Mouse (Mus musculus) ES-E14 (cell line): Measurements from ENCODE around the gene N4bp1. TPM values are rescaled to one million over a fixed set of nuclear protein-coding genes. Genes with fewer than 3 reads are reported as not detected.

ENCODE experiments used
- DNase-seq: peaks from one replicate; pipeline ENCODE4 v3.0.0-alpha.2; 2013; ENCODE audit warnings: low read depth, low spot score
- H3K27ac ChIP-seq: 2 replicates; pipeline ENCODE4 v1.5.1; 2012; ENCODE audit warnings: low read depth, mild to moderate bottlenecking, low read length, moderate library complexity, mixed read lengths; ENCODE audit not compliant: poor library complexity, insufficient read depth, severe bottlenecking
- H3K36me3 ChIP-seq: 2 replicates; pipeline ENCODE4 v1.6.1; 2012; ENCODE audit warnings: mild to moderate bottlenecking, low read length, moderate library complexity, mixed read lengths; ENCODE audit not compliant: control insufficient read depth, poor library complexity, insufficient read depth, severe bottlenecking
- H3K4me1 ChIP-seq, 2 experiments: fragments of 150-350 bp in 1 of 2; sonication (generic) in 1 of 2; 2 replicates each; pipeline ENCODE4 v1.6.1; 2012; ENCODE audit warnings: low read length in 2 of 2, mild to moderate bottlenecking in 1 of 2, mixed read lengths in 1 of 2; ENCODE audit not compliant: control insufficient read depth in 2 of 2, insufficient read depth in 2 of 2, poor library complexity in 1 of 2
- H3K4me3 ChIP-seq, 2 experiments: fragments of 150-350 bp in 1 of 2; sonication (generic) in 1 of 2; 2 replicates each; pipeline ENCODE4 v1.5.1; 2012; ENCODE audit warnings: low read length in 2 of 2, low read depth in 1 of 2, mild to moderate bottlenecking in 1 of 2, mixed read lengths in 1 of 2; ENCODE audit not compliant: insufficient read depth in 1 of 2, poor library complexity in 1 of 2, severe bottlenecking in 1 of 2
- H3K9ac ChIP-seq: 2 replicates; pipeline ENCODE4 v1.6.1; 2012; ENCODE audit warnings: low read depth, mild to moderate bottlenecking, low read length, mixed read lengths; ENCODE audit not compliant: poor library complexity, insufficient read depth, severe bottlenecking
- H3K9me3 ChIP-seq: fragments of 150-350 bp; sonication (generic); 2 replicates; pipeline ENCODE4 v1.6.1; 2012; ENCODE audit warnings: low read depth, mild to moderate bottlenecking, low read length; ENCODE audit not compliant: control insufficient read depth, insufficient read depth
- CHD2 ChIP-seq: IDR thresholded peaks from 2 replicates; pipeline ENCODE4 v1.6.1; 2014; ENCODE audit warnings: mild to moderate bottlenecking, low read depth, low read length, inconsistent platforms
- HCFC1 ChIP-seq: IDR thresholded peaks from 2 replicates; pipeline ENCODE4 v1.6.1; 2012; ENCODE audit warnings: low read length, inconsistent platforms, borderline replicate concordance; ENCODE audit not compliant: insufficient read depth
- MAFK ChIP-seq: IDR thresholded peaks from 2 replicates; pipeline ENCODE4 v1.6.1; 2014; ENCODE audit warnings: mild to moderate bottlenecking, low read depth, low read length, inconsistent platforms; ENCODE audit not compliant: insufficient read depth
- ZC3H11A ChIP-seq: IDR thresholded peaks from 2 replicates; pipeline ENCODE4 v1.6.1; 2012; ENCODE audit warnings: low read depth, mild to moderate bottlenecking, inconsistent platforms, low read length, borderline replicate concordance
- ZNF384 ChIP-seq: IDR thresholded peaks from 2 replicates; pipeline ENCODE4 v1.6.1; 2012; ENCODE audit warnings: low read depth, low read length, inconsistent platforms
- in situ Hi-C, 2 experiments: fragments of 600-800 bp; cut with MboI; formaldehyde crosslinking; loops; one replicate each; pipeline ENCODE4 v1.15.1; 2025; ENCODE audit warnings: low sequenced_read_pairs in 2 of 2, inconsistent platforms in 1 of 2; ENCODE audit not compliant: unreplicated experiment in 2 of 2
- total RNA-seq: library from RNA; depleted of rRNA; stranded (reverse); fragments of 300-350 nt; gene quantifications from 2 replicates; pipeline ENCODE4 v1.2.3, GENCODE M21; 2012

N4bp1 gene
- total RNA-seq, 1 experiment, result 40.2 TPM

GRCm38 (mm10) chr8:86801988-86802387 is 83.1 kb downstream of the N4bp1 start:
- Histone ChIP-seq H3K36me3 (no peaks in the 10 kb centered on the region), H3K27ac (no peak overlapping the region), H3K4me3 (no peak overlapping the region), H3K9ac (no peak overlapping the region), H3K4me1 (no peaks in the 10 kb centered on the region), H3K9me3 (no peaks in the 10 kb centered on the region)
- no peak for DNase-seq
- in situ Hi-C loops, result no loop called here
- no peak for TF ChIP-seq MAFK
- TF ChIP-seq CHD2, result no peak
- TF ChIP-seq HCFC1, result no peak
- no peak for TF ChIP-seq ZC3H11A
- TF ChIP-seq ZNF384, result no peak

GRCm38 (mm10) chr8:86800966-86801365 is 84.1 kb downstream of the N4bp1 start:
- Histone ChIP-seq H3K36me3 (no peaks in the 10 kb centered on the region), H3K9me3 (no peaks in the 10 kb centered on the region), H3K4me3 (no peak overlapping the region), H3K9ac (no peak overlapping the region), H3K27ac (no peak overlapping the region), H3K4me1 (no peaks in the 10 kb centered on the region)
- TF ChIP-seq CHD2, result no peak
- no peak for TF ChIP-seq HCFC1
- no peak for TF ChIP-seq ZNF384
- no peak for TF ChIP-seq ZC3H11A
- no peak for TF ChIP-seq MAFK
- no peak for DNase-seq
- in situ Hi-C loops, result no loop called here

GRCm38 (mm10) chr8:86798141-86798540 is 86.9 kb downstream of the N4bp1 start:
- Histone ChIP-seq H3K27ac (no peak overlapping the region), H3K9ac (no peak overlapping the region), H3K4me3 (no peak overlapping the region), H3K4me1 (no peaks in the 10 kb centered on the region), H3K9me3 (no peaks in the 10 kb centered on the region), H3K36me3 (no peaks in the 10 kb centered on the region)
- TF ChIP-seq MAFK, result no peak
- TF ChIP-seq ZNF384, result no peak
- TF ChIP-seq ZC3H11A, result no peak
- no peak for TF ChIP-seq CHD2
- no peak for DNase-seq
- in situ Hi-C loops, result no loop called here

- no peak overlapping the region for H3K4me3 ChIP-seq
- H3K27ac ChIP-seq, result no peak overlapping the region
- TF ChIP-seq HCFC1, result no peak
- no peak for TF ChIP-seq ZC3H11A
- no peak for TF ChIP-seq ZNF384
- H3K9me3 ChIP-seq, result no peaks in the 10 kb centered on the region
- in situ Hi-C loops, result no loop called here
- no peaks in the 10 kb centered on the region for H3K36me3 ChIP-seq
- H3K4me1 ChIP-seq, result no peaks in the 10 kb centered on the region
- H3K9ac ChIP-seq, result no peak overlapping the region
- DNase-seq, result no peak
Observed at GRCm38 (mm10) chr8:86797705-86798104, 87.4 kb downstream of the N4bp1 start.

- Histone ChIP-seq H3K4me1 (no peaks in the 10 kb centered on the region), H3K9me3 (no peaks in the 10 kb centered on the region), H3K27ac (no peak overlapping the region), H3K4me3 (no peak overlapping the region), H3K36me3 (no peaks in the 10 kb centered on the region), H3K9ac (no peak overlapping the region)
- in situ Hi-C loops, result no loop called here
- DNase-seq, result no peak
- TF ChIP-seq CHD2, result no peak
- no peak for TF ChIP-seq ZC3H11A
- no peak for TF ChIP-seq ZNF384
- no peak for TF ChIP-seq MAFK
- no peak for TF ChIP-seq HCFC1
Observed at GRCm38 (mm10) chr8:86794716-86795115, 90.3 kb downstream of the N4bp1 start.
